Mouse (Mus musculus) liver, embryonic 14.5 days (tissue): ENCODE results near the gene Pate2.

ENCODE experiments used
- CTCF ChIP-seq: IDR thresholded peaks from 2 replicates; pipeline ENCODE4 v1.5.1; 2016; ENCODE audit warnings: antibody characterized with exemption, low read depth, control low read depth
- EP300 ChIP-seq: IDR thresholded peaks from 2 replicates; pipeline ENCODE4 v1.6.1; 2016; ENCODE audit warnings: antibody characterized with exemption, low read depth

DNA sequence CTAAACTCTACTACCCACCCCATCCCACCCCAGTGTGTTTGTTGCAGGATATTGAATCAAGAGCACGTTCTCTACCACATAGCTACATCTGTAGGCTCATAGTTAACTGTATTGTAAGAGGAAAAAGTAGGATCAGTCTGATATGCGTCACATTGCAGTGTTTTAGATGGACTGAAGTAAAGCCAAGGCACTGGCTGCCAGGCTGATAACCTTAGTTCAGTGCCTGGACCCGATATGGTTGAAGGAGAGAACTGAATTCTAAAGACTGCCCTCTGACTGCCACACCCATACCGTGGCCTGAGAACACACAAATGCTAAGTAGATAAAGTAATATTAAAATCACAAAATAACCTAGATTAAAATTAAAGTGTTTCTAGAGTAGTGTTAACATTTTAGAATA is 34.2 kb upstream of the Pate2 start:
- TF ChIP-seq CTCF (no peak), EP300 (no peak)
